Mouse (Mus musculus) midbrain, embryonic 10.5 days (tissue): ENCODE measurements around the gene Arhgap19. TPM values are rescaled to one million over a fixed set of nuclear protein-coding genes. Genes with fewer than 3 reads are reported as not detected.

Experiments used
- DNase-seq: peaks from one replicate; pipeline ENCODE4 v3.0.0-alpha.2; 2017; ENCODE audit warnings: low spot score
- H3K27ac ChIP-seq: fragments of 300-500 bp; sonication (generic); replicated peaks from 2 replicates; pipeline ENCODE4 v1.5.1; 2016; ENCODE audit warnings: mild to moderate bottlenecking
- H3K27me3 ChIP-seq: fragments of 300-500 bp; sonication (generic); 2 replicates; pipeline ENCODE4 v1.6.1; 2016; ENCODE audit warnings: low read depth, mild to moderate bottlenecking; ENCODE audit not compliant: poor library complexity, severe bottlenecking
- H3K36me3 ChIP-seq: fragments of 300-500 bp; sonication (generic); 2 replicates; pipeline ENCODE4 v1.6.1; 2016; ENCODE audit warnings: mild to moderate bottlenecking, moderate library complexity
- H3K4me1 ChIP-seq: fragments of 300-500 bp; sonication (generic); 2 replicates; pipeline ENCODE4 v1.6.1; 2016
- H3K4me3 ChIP-seq: fragments of 300-500 bp; sonication (generic); 2 replicates; pipeline ENCODE4 v1.5.1; 2016; ENCODE audit warnings: mild to moderate bottlenecking, moderate library complexity
- H3K9me3 ChIP-seq: fragments of 300-500 bp; sonication (generic); replicated peaks from 2 replicates; pipeline ENCODE4 v1.6.1; 2016; ENCODE audit warnings: mild to moderate bottlenecking
- WGBS: fragments of 180-500 bp; shearing (Covaris S2); methylation state at CpG from one replicate; pipeline ENCODE4 v1.1.7; 2016; 5-methylcytosine and 5-hydroxymethylcytosine counted together
- polyA plus RNA-seq: library from polyadenylated mRNA; unstranded; fragments of >200 nt; fragmentation: Nextera tagmentation; extraction: Ambion mirVana; gene quantifications from 2 replicates; pipeline ENCODE4 v1.2.1, GENCODE M21; 2016

The Arhgap19 gene
- polyA plus RNA-seq, 1 experiment from 2014 or later: 38.1 TPM

- WGBS: 93% methylated on average over 3 of the region's 3 CpGs
- H3K27me3 ChIP-seq: peaks cover 6% of the 10 kb centered on the region; the same call in 1 of the 2 replicates
- H3K36me3 ChIP-seq: no peaks in the 10 kb centered on the region
- H3K4me1 ChIP-seq: peaks cover 25% of the 10 kb centered on the region
- no peak overlapping the region for H3K27ac ChIP-seq
- no peak for DNase-seq
- no peaks in the 10 kb centered on the region for H3K9me3 ChIP-seq
- no peak overlapping the region for H3K4me3 ChIP-seq
Observed at GRCm38 (mm10) chr19:41839685-41840084, 37.8 kb upstream of the Arhgap19 start.

GRCm38 (mm10) chr19:41838808-41839207 is 37.0 kb upstream of the Arhgap19 start:
- H3K4me1 ChIP-seq: peaks cover 25% of the 10 kb centered on the region
- WGBS: 73% methylated on average over 6 of the region's 6 CpGs

GRCm38 (mm10) chr19:41837917-41838261 is 36.0 kb upstream of the Arhgap19 start:
- Histone ChIP-seq H3K4me1 (peaks cover 27% of the 10 kb centered on the region), H3K9me3 (no peaks in the 10 kb centered on the region), H3K4me3 (no peak overlapping the region), H3K27me3 (peaks cover 18% of the 10 kb centered on the region), H3K36me3 (no peaks in the 10 kb centered on the region), H3K27ac (no peak overlapping the region)
- DNase-seq: no peak
- WGBS: 80% methylated on average over 4 of the region's 4 CpGs

More at GRCm38 (mm10) chr19:41838808-41839207, 37.0 kb upstream of the Arhgap19 start:
- Histone ChIP-seq H3K27ac (no peak overlapping the region), H3K4me3 (no peak overlapping the region), H3K9me3 (no peaks in the 10 kb centered on the region), H3K27me3 (peaks cover 9% of the 10 kb centered on the region; the same call in 1 of the 2 replicates), H3K36me3 (no peaks in the 10 kb centered on the region)
- no peak for DNase-seq

GRCm38 (mm10) chr19:41837194-41837916 is 35.5 kb upstream of the Arhgap19 start:
- Histone ChIP-seq H3K9me3 (no peaks in the 10 kb centered on the region), H3K36me3 (no peaks in the 10 kb centered on the region), H3K4me3 (no peak overlapping the region), H3K27ac (no peak overlapping the region), H3K4me1 (peaks cover 33% of the 10 kb centered on the region), H3K27me3 (peaks cover 24% of the 10 kb centered on the region)
- 76% methylated on average over 9 of the region's 9 CpGs for WGBS
- no peak for DNase-seq

- WGBS: 61% methylated on average over 3 of the region's 3 CpGs
Observed at GRCm38 (mm10) chr19:41836719-41837118, 34.9 kb upstream of the Arhgap19 start.

GRCm38 (mm10) chr19:41835816-41836215 is 34.0 kb upstream of the Arhgap19 start:
- Histone ChIP-seq H3K4me3 (peak overlapping the region; percentile 34; the same call in 1 of the 2 replicates), H3K27me3 (peaks cover 37% of the 10 kb centered on the region), H3K9me3 (no peaks in the 10 kb centered on the region), H3K4me1 (peaks cover 48% of the 10 kb centered on the region), H3K27ac (no peak overlapping the region), H3K36me3 (no peaks in the 10 kb centered on the region)
- DNase-seq: no peak
- WGBS: 2% methylated on average over 6 of the region's 6 CpGs

More at GRCm38 (mm10) chr19:41836719-41837118, 34.9 kb upstream of the Arhgap19 start:
- Histone ChIP-seq H3K36me3 (no peaks in the 10 kb centered on the region), H3K4me3 (no peak overlapping the region), H3K4me1 (peaks cover 39% of the 10 kb centered on the region), H3K9me3 (no peaks in the 10 kb centered on the region), H3K27me3 (peaks cover 30% of the 10 kb centered on the region), H3K27ac (no peak overlapping the region)
- no peak for DNase-seq

- no peak for DNase-seq
- Histone ChIP-seq H3K4me3 (0 out of 2 replicates have a peak overlapping the region, but pooled peaks have one; percentile 34), H3K4me1 (peaks cover 52% of the 10 kb centered on the region), H3K27me3 (peaks cover 41% of the 10 kb centered on the region), H3K27ac (no peak overlapping the region), H3K36me3 (no peaks in the 10 kb centered on the region), H3K9me3 (no peaks in the 10 kb centered on the region)
- WGBS: 52% methylated on average over 6 of the region's 6 CpGs
Observed at GRCm38 (mm10) chr19:41835407-41835806, 33.6 kb upstream of the Arhgap19 start.

GRCm38 (mm10) chr19:41832501-41833201 is 30.8 kb upstream of the Arhgap19 start:
- Histone ChIP-seq H3K27ac (no peak overlapping the region), H3K9me3 (no peaks in the 10 kb centered on the region), H3K4me3 (peak overlapping the region; percentile 84; the same call in 1 of the 2 replicates), H3K27me3 (peaks cover 43% of the 10 kb centered on the region), H3K4me1 (peaks cover 59% of the 10 kb centered on the region), H3K36me3 (no peaks in the 10 kb centered on the region)
- no peak for DNase-seq
- 77% methylated on average over 13 of the region's 13 CpGs for WGBS

GRCm38 (mm10) chr19:41831718-41832391 is 30.0 kb upstream of the Arhgap19 start:
- Histone ChIP-seq H3K9me3 (no peaks in the 10 kb centered on the region), H3K4me3 (peak overlapping the region; percentile 84), H3K27me3 (peaks cover 43% of the 10 kb centered on the region), H3K4me1 (peaks cover 54% of the 10 kb centered on the region), H3K27ac (peak overlapping the region; percentile 19; the same call in 1 of the 2 replicates), H3K36me3 (no peaks in the 10 kb centered on the region)
- WGBS: 4% methylated on average over 14 of the region's 14 CpGs
- DNase-seq: peak; percentile 34

- Histone ChIP-seq H3K27me3 (peaks cover 37% of the 10 kb centered on the region), H3K4me3 (peak overlapping the region; percentile 84), H3K27ac (peak overlapping the region; percentile 97), H3K4me1 (peaks cover 47% of the 10 kb centered on the region), H3K9me3 (no peaks in the 10 kb centered on the region), H3K36me3 (no peaks in the 10 kb centered on the region)
- 1% methylated on average over 19 of the region's 19 CpGs for WGBS
- DNase-seq: peak; percentile 31
Observed at GRCm38 (mm10) chr19:41831101-41831570, 29.3 kb upstream of the Arhgap19 start.

GRCm38 (mm10) chr19:41830106-41831031 is 28.5 kb upstream of the Arhgap19 start:
- H3K27ac ChIP-seq: peak overlapping the region; percentile 97

More at GRCm38 (mm10) chr19:41830106-41831031, 28.5 kb upstream of the Arhgap19 start:
- DNase-seq: peak; percentile 85
- H3K4me1 ChIP-seq: peaks cover 39% of the 10 kb centered on the region
- under 1% methylated on average over 112 of the region's 112 CpGs for WGBS
- peak overlapping the region; percentile 84 for H3K4me3 ChIP-seq
- H3K9me3 ChIP-seq: no peaks in the 10 kb centered on the region
- no peaks in the 10 kb centered on the region for H3K36me3 ChIP-seq
- H3K27me3 ChIP-seq: peaks cover 37% of the 10 kb centered on the region
